8 mouse cellular contexts compared by ENCODE assay signal in the genomic region with DNA sequence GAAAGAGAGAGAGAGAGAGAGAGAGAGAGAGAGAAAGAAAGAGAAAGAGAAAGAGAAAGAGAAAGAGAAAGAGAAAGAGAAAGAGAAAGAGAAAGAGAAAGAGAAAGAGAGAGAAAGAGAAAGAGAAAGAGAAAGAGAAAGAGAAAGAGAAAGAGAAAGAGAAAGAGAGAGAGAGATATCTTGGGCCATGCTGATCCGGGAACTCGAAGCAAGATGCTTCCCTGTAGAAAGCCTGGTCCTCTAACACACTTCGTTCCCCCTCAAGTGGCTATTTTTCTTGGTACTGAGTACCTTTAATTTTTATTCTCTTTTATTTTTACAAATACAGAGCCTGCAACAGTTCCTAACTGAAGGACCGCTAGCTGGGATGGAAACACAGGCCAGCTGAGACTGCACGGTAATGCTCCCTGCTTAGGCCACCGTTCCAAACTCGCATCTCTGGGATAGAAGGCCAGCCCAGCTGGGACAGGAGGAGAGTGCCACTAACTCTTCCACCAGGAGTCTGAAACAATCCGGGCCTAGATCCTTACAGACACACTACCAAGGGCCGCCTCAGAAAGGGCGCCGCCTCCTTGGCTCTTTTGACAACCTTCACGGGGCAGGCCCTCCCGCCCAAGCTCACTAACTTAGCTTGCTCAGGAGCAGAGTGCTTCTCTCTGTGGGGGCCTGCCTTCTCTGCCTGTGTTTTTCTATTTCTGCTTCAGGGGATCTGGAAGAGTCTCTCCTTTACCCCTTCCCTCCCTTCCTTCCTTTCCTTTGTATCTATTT. TPM values are rescaled to one million over a fixed set of nuclear protein-coding genes. Genes with fewer than 3 reads are reported as not detected.
A peak's percentile ranks its signal among the peaks of the same experiment; 100 is the strongest.
DNase-seq lines count a peak whose midpoint lies in the region; ATAC-seq lines count a peak whose summit lies in the region.

No protein-coding gene starts in this region.

- H3K4me3 ChIP-seq in forebrain, embryonic 13.5 days: no peak overlapping the region
- peak overlapping the region; percentile 9 for H3K4me3 ChIP-seq in limb, embryonic 10.5 days

- no peaks in the 10 kb centered on the region for H3K27me3 ChIP-seq in forebrain, embryonic 13.5 days
- no peaks in the 10 kb centered on the region for H3K27me3 ChIP-seq in limb, embryonic 10.5 days (ENCODE audit: low read depth, poor library complexity, severe bottlenecking)

- intact Hi-C loops in gastrocnemius, postnatal 14 days (cut with DNase I; ENCODE audit: low total_unique reads): no loop called here

- H3K9ac ChIP-seq in forebrain, embryonic 13.5 days: peak overlapping the region; percentile 50

- peaks cover 36% of the 10 kb centered on the region for H3K36me3 ChIP-seq in forebrain, embryonic 13.5 days (ENCODE audit: poor library complexity, severe bottlenecking)
- H3K36me3 ChIP-seq in limb, embryonic 10.5 days: peaks cover 40% of the 10 kb centered on the region

- peaks cover 91% of the 10 kb centered on the region for H3K4me1 ChIP-seq in forebrain, embryonic 13.5 days
- peaks cover 97% of the 10 kb centered on the region for H3K4me1 ChIP-seq in limb, embryonic 10.5 days

- H3K4me2 ChIP-seq in forebrain, embryonic 13.5 days: 0 out of 2 replicates have a peak overlapping the region, but pooled peaks have one; percentile 19

- 22% methylated on average over 13 of the region's 13 CpGs for WGBS in forebrain, embryonic 13.5 days
- 33% methylated on average over 13 of the region's 13 CpGs for WGBS in limb, embryonic 10.5 days

- H3K9me3 ChIP-seq in forebrain, embryonic 13.5 days (replicated peaks): no peaks in the 10 kb centered on the region
- no peaks in the 10 kb centered on the region for H3K9me3 ChIP-seq in limb, embryonic 10.5 days (replicated peaks)

- DNase-seq in adrenal gland, adult (ENCODE audit: inconsistent age in 2 of 2, low spot score in 1 of 2): peak; percentile 48 to 67
- DNase-seq in adrenal gland, postnatal 4 days (ENCODE audit: low spot score in 2 of 2): no peak
- peak; percentile 23 for DNase-seq in CD4-positive, CD25-positive, alpha-beta regulatory T cell, adult 2 months (ENCODE audit: low read depth, low spot score)
- DNase-seq in limb, embryonic 10.5 days (ENCODE audit: low spot score): peak; percentile 66
- DNase-seq in gastrocnemius, postnatal 14 days: no peak
- DNase-seq in cerebellum, postnatal 10 days: no peak
- DNase-seq in spleen, postnatal 14 days (ENCODE audit: low spot score in 2 of 2): no peak

- H3K27ac ChIP-seq in forebrain, embryonic 13.5 days: peak overlapping the region; percentile 71
- peak overlapping the region; percentile 83 for H3K27ac ChIP-seq in limb, embryonic 10.5 days

- ATAC-seq in forebrain, embryonic 13.5 days: peak; percentile 33; the same call in 1 of the 2 replicates

RNA-seq across cellular contexts. Expression of gene Msi2, which starts 25.1 kb away (rescaled TPM):
- 100 to 1,000 TPM; 200 to 212 TPM for total RNA-seq in adrenal gland, postnatal 4 days (2021)
- polyA plus RNA-seq in forebrain, embryonic 13.5 days (2015; fragmentation: Nextera tagmentation; extraction: Ambion mirVana): 31.5 and 36.5 TPM in 2 replicates
- 16.8 and 18.1 TPM in 2 replicates for polyA plus RNA-seq in limb, embryonic 10.5 days (2016; fragmentation: Nextera tagmentation; extraction: Ambion mirVana)
- total RNA-seq in gastrocnemius, postnatal 14 days (2021): 100 to 1,000 TPM; 156 to 165 TPM

Comparison
In these comparisons a context has a peak if more than half of its experiments do, and no peak if none do; other contexts are left out.
1. DNase-seq: peak in adrenal gland, adult (2 of 2), CD4-positive, CD25-positive, alpha-beta regulatory T cell, adult 2 months (single experiment) and limb, embryonic 10.5 days (single experiment); none in adrenal gland, postnatal 4 days (0 of 2), gastrocnemius, postnatal 14 days (single experiment), cerebellum, postnatal 10 days (0 of 2) and spleen, postnatal 14 days (0 of 2).